ENCODE assay signal across 7 mouse cellular contexts in genomic region chr2:168009936-168010668, GRCm38 (mm10). TPM values are rescaled to one million over a fixed set of nuclear protein-coding genes. Genes with fewer than 3 reads are reported as not detected.
DNase-seq lines count a peak whose midpoint lies in the region; ATAC-seq lines count a peak whose summit lies in the region.

TSS of gene Ripor3 (minus strand) at chr2:168010618.

- peak; percentile 72 for ATAC-seq in megakaryocyte-erythroid progenitor cell, adult 5-6 weeks (replicated peaks; ENCODE audit: low FRiP score, low TSS enrichment, poor library complexity, severe bottlenecking)

- no peak within 1 kb of the TSS for H3K4me3 ChIP-seq in embryonic facial prominence, embryonic 10.5 days

- WGBS in embryonic facial prominence, embryonic 10.5 days, result 38% methylated on average over 9 of the region's 9 CpGs

- intact Hi-C loops in heart, postnatal 14 days (cut with DNase I), result loop anchor here (5.0 to 10.0 kb wide), 2 partner anchors 87 to 105 kb away; no protein-coding TSS in a partner anchor

- H3K4me1 ChIP-seq in embryonic facial prominence, embryonic 10.5 days, result peaks cover 54% of the 10 kb centered on the region

- H3K36me3 ChIP-seq in embryonic facial prominence, embryonic 10.5 days (replicated peaks), result no peaks in the 10 kb centered on the region

- no peaks in the 10 kb centered on the region for H3K9me3 ChIP-seq in embryonic facial prominence, embryonic 10.5 days

- peak; percentile 63 for DNase-seq in ES-CJ7 (ENCODE audit: low read depth, low spot score)
- DNase-seq in adrenal gland, adult 2 months, result peak; percentile 75
- peak; percentile 79 for DNase-seq in embryonic facial prominence, embryonic 10.5 days (ENCODE audit: low spot score)
- DNase-seq in heart, postnatal 14 days, result peak; percentile 84 to 90
- peak; percentile 24 to 50 for DNase-seq in layer of hippocampus, postnatal 14 days (ENCODE audit: low spot score in 2 of 2)
- peak; percentile 55 to 83 for DNase-seq in spleen, postnatal 10 days (ENCODE audit: low spot score in 2 of 2)

- H3K27ac ChIP-seq in embryonic facial prominence, embryonic 10.5 days (replicated peaks), result peak within 1 kb of the TSS; percentile 57

- H3K27me3 ChIP-seq in embryonic facial prominence, embryonic 10.5 days (replicated peaks; ENCODE audit: low read depth, poor library complexity, severe bottlenecking), result no peaks in the 10 kb centered on the region

RNA-seq across cellular contexts. Expression of gene Ripor3, which starts in this region (rescaled TPM):
- total RNA-seq in adrenal gland, adult 2 months (2021), result 1 to 10 TPM; 1.7 to 3.0 TPM
- 3.5 and 4.0 TPM in 2 replicates for polyA plus RNA-seq in adrenal gland, adult 2 months (2012; rRNA removed)
- 0.47 and 0.95 TPM in 2 replicates for polyA plus RNA-seq in embryonic facial prominence, embryonic 10.5 days (2016; fragmentation: Nextera tagmentation; extraction: Ambion mirVana)
- total RNA-seq in heart, postnatal 14 days (2021), result 1 to 10 TPM in 1 of 2 experiments, under 1 TPM in 1; 0.93 to 1.1 TPM
- total RNA-seq in layer of hippocampus, postnatal 14 days (2021), result under 1 TPM; 0.14 to 0.21 TPM
- not detected in 2 replicates for total RNA-seq in megakaryocyte-erythroid progenitor cell, adult 5-6 weeks (2014; fragmentation: Nextera tagmentation)
- total RNA-seq in megakaryocyte-erythroid progenitor cell, adult 5-6 weeks (2017), result 0.42 TPM in 1 of 2 replicates, not detected in the other

Comparison
In these comparisons a context has a peak if more than half of its experiments do, and no peak if none do; other contexts are left out.
1. Peak in DNase-seq and H3K27ac ChIP-seq in embryonic facial prominence, embryonic 10.5 days; RNA of the gene not detected or under 1 TPM.
2. Peak in DNase-seq in layer of hippocampus, postnatal 14 days; RNA of the gene not detected or under 1 TPM.
3. Peak in ATAC-seq in megakaryocyte-erythroid progenitor cell, adult 5-6 weeks; RNA of the gene not detected or under 1 TPM.
4. DNase-seq: peak in every context shown above with its lines; median percentile 87 in heart, postnatal 14 days; 79 in embryonic facial prominence, embryonic 10.5 days; 75 in adrenal gland, adult 2 months; 69 in spleen, postnatal 10 days; 63 in ES-CJ7; 37 in layer of hippocampus, postnatal 14 days.